Mouse (Mus musculus): ENCODE results near the gene Dock10. TPM values are rescaled to one million over a fixed set of nuclear protein-coding genes. Genes with fewer than 3 reads are reported as not detected.
"Not testable (repeated sequence)": the region's sequence is repeated elsewhere in the genome, so short reads cannot be mapped to it uniquely, and the experiment has no call there.

Gene Dock10
- total RNA-seq, 2 experiments from 2014 or later = 98.7 to 103 TPM

DNA sequence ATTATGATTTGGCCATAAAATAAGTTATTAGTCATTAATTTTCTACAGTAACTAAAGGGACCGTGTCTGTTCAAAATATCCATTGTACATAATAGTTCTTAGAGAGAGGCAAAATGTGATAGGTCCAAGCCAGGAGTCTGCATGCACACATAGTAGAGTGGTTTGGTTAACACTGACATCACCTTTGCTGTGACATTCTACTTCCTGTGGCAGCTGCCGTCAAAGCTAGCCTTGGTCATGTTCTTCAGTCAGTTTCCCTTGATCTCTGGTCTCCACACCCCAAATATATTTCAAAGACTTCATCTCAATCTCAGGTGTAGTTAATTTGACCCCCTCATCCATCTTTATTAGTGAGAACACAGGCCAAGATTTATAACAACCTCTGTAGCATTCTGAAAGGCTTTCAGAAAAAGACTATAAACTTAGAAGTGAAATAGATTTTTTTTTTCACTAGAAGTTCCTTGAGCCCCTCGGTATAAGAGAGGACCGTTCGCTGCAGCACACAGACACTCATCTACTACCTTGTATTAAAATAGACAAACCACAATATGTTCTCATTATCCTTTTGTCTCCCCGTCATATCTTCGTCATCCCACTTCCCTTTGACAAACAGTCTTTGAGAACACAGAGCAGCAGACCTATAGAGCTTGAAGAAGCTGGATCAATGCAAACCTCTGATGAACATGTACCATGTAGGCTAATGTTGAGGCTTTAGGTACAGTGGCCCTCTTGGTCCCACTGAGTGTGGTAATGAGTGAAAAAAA lies 2.8 kb downstream of the Dock10 start:
- no peak for TF ChIP-seq CTCF (conservative IDR thresholded peaks at IDR 0.05)

DNA sequence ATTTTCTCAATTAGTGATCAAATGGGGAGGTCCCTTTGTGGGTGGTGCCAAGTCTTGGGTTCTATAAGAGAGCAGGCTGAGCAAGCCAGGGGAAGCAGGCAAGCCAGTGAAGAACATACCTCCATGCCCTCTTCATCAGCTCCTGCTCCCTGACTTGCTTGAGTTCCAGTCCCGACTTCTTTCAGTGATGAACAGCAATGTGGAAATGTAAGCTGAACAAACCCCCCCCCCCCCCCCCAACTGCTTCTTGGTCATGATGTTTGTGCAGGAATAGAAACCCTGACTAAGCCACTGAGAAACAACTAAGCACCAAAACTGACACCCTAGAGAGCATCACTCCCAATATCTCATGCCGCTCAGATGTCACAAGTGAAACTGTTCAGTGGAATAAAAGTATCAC lies 9.2 kb downstream of the Dock10 start:
- H3K4me3 ChIP-seq; DNase-seq (ENCODE audit: low spot score in 2 of 2): not testable (repeated sequence)
- H3K27ac ChIP-seq = peak overlapping the region; percentile 57; the same call in 1 of the 2 replicates

More for the DNA sequence above, 2.8 kb downstream of the Dock10 start:
- Histone ChIP-seq H3K27ac (peak overlapping the region; percentile 39; the same call in 1 of the 2 replicates), H3K4me3 (peak overlapping the region; percentile 32)
- no peak for DNase-seq (ENCODE audit: low spot score in 2 of 2)

GRCm38 (mm10) chr1:80746691-80747463 lies 11.4 kb downstream of the Dock10 start:
- Histone ChIP-seq H3K27ac (no peak overlapping the region), H3K4me3 (no peak overlapping the region)
- no peak for DNase-seq (ENCODE audit: low spot score in 2 of 2)

GRCm38 (mm10) chr1:80746195-80746594 lies 12.1 kb downstream of the Dock10 start:
- Histone ChIP-seq H3K27ac (no peak overlapping the region), H3K4me3 (no peak overlapping the region)
- TF ChIP-seq CTCF (conservative IDR thresholded peaks at IDR 0.05) = no peak
- no peak for DNase-seq (ENCODE audit: low spot score in 2 of 2)

More at GRCm38 (mm10) chr1:80746691-80747463, 11.4 kb downstream of the Dock10 start:
- TF ChIP-seq CTCF (conservative IDR thresholded peaks at IDR 0.05) = no peak

GRCm38 (mm10) chr1:80739472-80739871 lies 18.9 kb downstream of the Dock10 start:
- TF ChIP-seq CTCF (conservative IDR thresholded peaks at IDR 0.05) = no peak
- no peak for DNase-seq (ENCODE audit: low spot score in 2 of 2)
- no peak overlapping the region for H3K4me3 ChIP-seq
- H3K27ac ChIP-seq = no peak overlapping the region

DNA sequence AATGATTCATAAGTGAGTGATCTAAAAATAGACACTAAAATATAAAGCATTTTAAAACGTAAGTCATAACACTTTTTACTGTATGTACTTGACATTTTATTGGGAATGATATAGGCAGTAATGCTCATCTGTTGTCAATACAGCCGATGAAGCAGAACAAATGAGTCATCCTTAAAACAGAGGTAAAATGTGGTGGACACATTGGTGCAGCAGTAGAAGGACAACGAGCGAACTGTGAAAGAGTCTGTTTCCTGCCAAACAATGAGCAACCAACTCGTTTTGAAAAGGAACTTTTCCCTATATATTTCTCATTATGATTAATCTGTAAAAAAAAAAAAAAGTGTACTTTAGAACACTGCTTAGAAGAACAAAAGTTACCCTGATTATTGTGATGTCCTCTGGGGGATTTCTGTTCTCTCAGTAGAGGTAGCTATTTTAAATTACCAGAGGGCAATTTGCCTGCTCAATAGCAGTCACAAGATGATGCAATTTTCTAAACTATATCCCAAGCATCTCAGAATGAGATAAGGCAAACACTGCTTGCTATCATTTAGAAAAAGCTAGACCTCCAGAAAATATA lies 20.4 kb downstream of the Dock10 start:
- no peak for DNase-seq (ENCODE audit: low spot score in 2 of 2)
- TF ChIP-seq CTCF (conservative IDR thresholded peaks at IDR 0.05) = no peak
- no peak overlapping the region for H3K27ac ChIP-seq
- no peak overlapping the region for H3K4me3 ChIP-seq

GRCm38 (mm10) chr1:80730582-80730981 lies 27.7 kb downstream of the Dock10 start:
- no peak overlapping the region for H3K27ac ChIP-seq
- no peak for TF ChIP-seq CTCF (conservative IDR thresholded peaks at IDR 0.05)
- H3K4me3 ChIP-seq = no peak overlapping the region
- no peak for DNase-seq (ENCODE audit: low spot score in 2 of 2)

GRCm38 (mm10) chr1:80730174-80730573 lies 28.2 kb downstream of the Dock10 start:
- H3K4me3 ChIP-seq = no peak overlapping the region
- no peak overlapping the region for H3K27ac ChIP-seq
- no peak for DNase-seq (ENCODE audit: low spot score in 2 of 2)
- no peak for TF ChIP-seq CTCF (conservative IDR thresholded peaks at IDR 0.05)

- peak; percentile 65 for TF ChIP-seq CTCF (conservative IDR thresholded peaks at IDR 0.05)
- DNase-seq (ENCODE audit: low spot score in 2 of 2) = no peak
- H3K27ac ChIP-seq = no peak overlapping the region
Measured at GRCm38 (mm10) chr1:80728183-80728582, 30.1 kb downstream of the Dock10 start.

GRCm38 (mm10) chr1:80727403-80727802 lies 30.9 kb downstream of the Dock10 start:
- H3K27ac ChIP-seq = no peak overlapping the region
- TF ChIP-seq CTCF (conservative IDR thresholded peaks at IDR 0.05) = peak; percentile 47

More at GRCm38 (mm10) chr1:80728183-80728582, 30.1 kb downstream of the Dock10 start:
- H3K4me3 ChIP-seq = no peak overlapping the region

DNA sequence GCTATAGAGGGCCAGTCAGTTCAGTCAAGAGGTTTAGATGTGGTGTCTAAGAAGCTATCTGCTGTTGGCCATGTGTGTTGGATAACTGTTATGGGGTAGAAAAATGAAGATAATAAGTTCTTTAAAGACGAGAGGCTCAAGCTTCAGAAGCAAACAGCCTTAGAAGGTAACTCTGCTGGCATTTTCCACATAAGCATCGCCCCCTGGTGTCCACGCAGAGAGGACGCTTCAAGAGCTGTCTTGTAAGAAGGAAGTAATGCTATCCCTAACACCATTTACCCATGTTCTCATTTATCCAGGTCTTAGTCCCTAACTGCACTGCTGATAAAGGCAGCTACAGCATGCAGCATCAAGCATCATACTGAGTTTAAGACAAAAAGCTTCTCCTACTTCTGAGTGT lies 35.7 kb downstream of the Dock10 start:
- DNase-seq (ENCODE audit: low spot score in 2 of 2) = peak; percentile 34 to 44
- Histone ChIP-seq H3K4me3 (no peak overlapping the region), H3K27ac (peak overlapping the region; percentile 21; the same call in 1 of the 2 replicates)
- TF ChIP-seq CTCF (conservative IDR thresholded peaks at IDR 0.05) = peak; percentile 84

More at GRCm38 (mm10) chr1:80727403-80727802, 30.9 kb downstream of the Dock10 start:
- H3K4me3 ChIP-seq = no peak overlapping the region
- DNase-seq (ENCODE audit: low spot score in 2 of 2) = no peak

DNA sequence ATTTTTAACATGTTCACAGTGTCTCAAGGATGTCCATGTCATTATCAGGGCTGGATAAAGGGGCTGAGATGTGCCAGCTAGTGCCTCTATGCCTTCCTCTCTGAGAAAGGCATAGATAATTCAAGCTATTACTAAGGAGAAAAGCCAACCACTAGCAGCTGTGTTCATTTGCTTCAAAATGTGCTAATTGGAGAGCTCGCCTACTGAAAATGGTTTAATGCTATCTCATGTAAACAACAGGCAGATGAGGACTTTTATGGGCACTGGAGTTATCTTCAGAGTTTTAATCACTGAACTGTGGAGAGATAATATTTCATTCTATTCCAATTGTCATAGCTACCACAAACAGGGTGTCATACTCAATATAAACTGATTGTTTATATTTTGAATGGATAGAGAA lies 36.3 kb downstream of the Dock10 start:
- TF ChIP-seq CTCF (conservative IDR thresholded peaks at IDR 0.05) = no peak
- peak in 1 of 2 experiments; percentile 28 for DNase-seq (ENCODE audit: low spot score in 2 of 2)
- Histone ChIP-seq H3K4me3 (no peak overlapping the region), H3K27ac (peak overlapping the region; percentile 21; the same call in 1 of the 2 replicates)

DNA sequence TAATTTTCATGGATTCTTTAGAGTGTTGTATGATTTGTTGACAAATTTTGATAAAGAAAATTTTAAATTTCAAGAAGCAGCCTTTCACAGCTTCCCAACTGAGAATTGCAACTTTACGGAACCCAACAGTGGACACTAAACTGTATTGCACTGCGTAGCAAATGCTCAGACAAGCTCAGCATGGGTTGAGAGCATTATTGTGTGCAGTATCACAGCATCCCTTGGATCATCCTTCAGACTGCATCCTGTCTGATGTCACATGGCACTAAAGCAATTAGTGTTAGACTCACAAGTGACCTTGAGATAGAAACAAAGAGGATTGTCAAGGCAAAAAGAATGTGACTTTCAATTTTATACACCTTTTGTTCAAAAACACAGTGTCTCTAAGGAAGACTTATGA lies 37.1 kb downstream of the Dock10 start:
- no peak for TF ChIP-seq CTCF (conservative IDR thresholded peaks at IDR 0.05)

More for the DNA sequence above, 37.1 kb downstream of the Dock10 start:
- Histone ChIP-seq H3K4me3 (no peak overlapping the region), H3K27ac (no peak overlapping the region)
- DNase-seq (ENCODE audit: low spot score in 2 of 2) = no peak
